Mouse (Mus musculus) fat pad, adult 2 months (tissue): ENCODE data around the gene Stac2.

ENCODE experiments used
- DNase-seq: peaks from one replicate; pipeline ENCODE4 v3.0.0-alpha.2; 2011; ENCODE audit warnings: low read depth, low spot score; ENCODE audit errors: extremely low read depth

Stac2 gene

DNA sequence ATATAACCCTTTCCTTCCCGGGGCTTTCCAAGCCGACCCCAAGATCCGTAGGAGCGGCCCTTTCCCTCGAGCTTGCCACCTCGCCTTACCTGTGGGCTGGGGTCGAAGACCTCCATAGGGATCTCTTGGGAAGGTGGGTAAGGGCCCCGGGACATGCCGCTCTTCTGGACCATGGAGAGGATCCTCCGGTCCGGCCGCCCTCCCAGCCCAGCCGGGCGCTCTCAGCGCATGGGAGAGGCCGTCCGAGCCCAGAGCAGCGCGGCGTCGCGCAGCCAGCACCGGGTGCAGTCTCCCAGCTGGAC lies 31.1 kb downstream of the Stac2 start:
- DNase-seq: no peak

DNA sequence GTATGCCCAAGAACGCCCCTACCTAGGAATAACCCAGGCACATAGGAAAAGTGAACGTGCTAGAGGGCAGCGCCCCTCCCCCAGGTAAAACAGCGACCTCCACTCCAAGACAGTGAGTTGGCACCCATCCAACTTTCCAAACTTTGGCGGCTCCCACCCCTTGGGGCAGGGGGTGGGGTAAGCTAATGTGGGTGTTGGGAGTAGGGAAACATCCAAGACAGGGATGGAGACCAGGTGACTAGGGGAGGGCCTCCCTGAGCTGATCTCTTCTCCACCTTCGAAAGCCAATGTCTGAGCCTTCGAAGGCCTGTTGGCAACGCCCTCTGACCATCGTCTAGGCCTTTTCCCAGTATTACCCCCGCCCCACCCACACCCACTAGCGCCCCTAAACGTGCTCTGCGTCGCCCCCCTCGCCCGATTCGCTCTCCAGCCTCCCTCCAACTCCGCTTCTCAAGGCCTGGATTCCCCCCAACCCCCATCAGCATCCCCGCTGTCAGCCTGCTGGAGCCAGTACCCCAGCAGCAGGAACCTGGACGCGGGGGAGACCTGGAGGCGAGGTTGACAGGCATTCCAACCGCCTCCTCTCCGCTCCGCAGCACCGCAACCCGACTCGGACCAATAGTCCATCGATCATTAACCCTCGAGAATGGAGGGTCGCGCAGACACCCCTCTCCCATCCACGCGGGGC lies 31.6 kb downstream of the Stac2 start:
- DNase-seq: no peak

DNA sequence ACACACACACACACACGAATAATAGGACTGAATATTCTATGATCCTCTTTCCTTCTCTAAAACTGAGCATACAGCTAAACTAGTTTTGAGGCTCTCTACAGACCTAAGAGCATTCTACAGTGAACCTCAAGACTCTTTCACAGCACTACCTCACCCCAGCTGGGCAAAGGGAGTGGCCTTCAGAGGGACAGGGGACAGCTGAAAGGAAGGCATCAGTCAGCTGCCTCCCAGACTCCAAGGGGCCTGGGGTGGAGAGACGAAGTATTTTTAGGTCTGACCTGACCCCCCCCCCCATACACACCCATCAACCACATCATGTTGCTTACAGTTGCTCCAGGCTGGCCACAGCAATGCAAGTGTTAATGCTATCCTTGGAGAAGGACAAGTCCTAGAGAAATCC lies 32.1 kb downstream of the Stac2 start:
- DNase-seq: no peak

DNA sequence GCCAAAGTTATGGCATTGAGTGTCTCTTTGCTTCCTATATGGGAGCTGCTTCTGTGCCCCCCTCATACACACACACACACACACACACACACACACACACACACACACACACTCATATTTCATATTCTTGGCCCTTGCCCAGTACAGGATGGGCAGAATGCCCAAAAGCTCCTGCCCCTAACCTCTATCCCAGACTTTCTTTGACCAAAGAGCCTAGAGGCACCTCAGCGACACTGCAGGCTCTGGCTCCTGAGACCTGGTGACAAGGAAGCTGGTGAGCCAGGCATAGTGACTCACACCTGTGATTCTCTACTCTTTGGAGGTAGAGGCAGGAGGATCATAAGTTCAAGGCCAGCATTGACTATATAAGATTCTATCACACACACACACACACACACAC lies 32.6 kb downstream of the Stac2 start:
- DNase-seq: no peak

DNA sequence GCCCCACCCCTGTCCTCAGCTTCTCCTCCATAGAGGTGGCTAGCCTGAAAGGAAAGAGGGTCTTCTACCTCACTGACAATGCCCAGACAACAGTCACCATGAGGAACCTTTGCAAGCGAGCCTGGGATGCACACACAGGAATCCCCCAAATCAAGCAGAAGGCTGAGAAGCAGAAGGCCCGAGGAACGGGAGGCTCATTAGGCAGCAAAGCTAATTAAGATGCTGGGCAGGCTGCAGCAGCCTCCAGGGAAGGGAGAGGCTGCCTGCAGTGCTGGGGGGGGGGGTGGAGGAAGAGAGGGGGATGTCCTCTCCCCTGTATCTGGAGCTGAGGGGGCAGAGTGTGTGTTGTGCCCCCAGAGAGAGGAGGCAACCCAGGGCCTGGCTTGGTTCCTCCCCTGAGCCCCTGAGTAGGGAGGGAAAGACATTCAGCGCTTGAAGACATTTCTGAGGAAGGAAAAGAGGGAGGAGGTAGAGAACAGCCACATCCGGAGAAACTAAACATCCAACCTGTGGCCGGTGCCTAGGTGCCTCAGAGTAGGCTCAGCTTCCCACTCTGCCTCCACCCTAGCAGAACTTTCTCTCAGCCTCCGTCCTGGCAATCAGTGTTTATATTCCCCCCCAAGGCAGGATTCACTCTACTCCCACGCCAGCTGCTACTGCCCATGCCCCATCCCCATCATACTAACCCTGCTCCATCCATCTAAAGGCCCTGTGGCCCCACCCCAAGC lies 33.2 kb downstream of the Stac2 start:
- DNase-seq: no peak

DNA sequence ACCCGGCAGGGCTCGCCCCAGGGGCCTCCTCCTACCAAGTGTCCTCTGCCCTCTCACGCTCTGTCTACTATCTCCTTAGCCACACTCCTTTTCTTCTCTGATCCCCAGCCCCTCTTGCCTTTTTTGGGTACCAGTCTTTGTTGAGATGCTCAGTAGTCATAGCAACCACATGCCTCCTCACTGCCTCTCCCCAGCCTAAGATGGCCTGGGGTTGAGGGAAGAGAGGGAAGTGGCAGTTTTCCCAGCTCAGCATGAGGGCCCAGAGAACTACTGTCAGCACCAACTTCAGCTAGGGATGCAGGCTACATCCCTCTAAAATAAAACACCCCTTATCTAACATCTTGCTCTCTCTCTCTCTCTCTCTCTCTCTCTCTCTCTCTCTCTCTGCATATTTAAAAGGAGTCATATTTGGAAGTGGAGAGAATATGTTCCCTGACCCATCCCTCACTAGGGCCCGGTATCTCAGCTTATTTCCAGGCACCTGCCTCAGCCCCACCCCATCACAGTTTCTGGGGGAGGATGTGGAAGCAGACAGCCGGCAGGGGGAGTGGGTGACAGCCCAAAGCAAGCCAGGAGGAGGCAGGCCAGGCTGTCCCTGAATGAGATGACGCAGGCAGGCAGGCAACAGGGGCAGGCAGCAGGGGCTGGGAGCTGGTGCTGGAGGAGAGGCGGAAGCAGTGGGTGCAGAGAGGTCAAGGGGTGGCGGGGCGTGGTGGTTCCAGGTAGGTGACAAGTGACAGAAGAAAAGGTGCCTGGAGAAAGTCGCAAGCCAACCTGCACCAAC lies 34.2 kb downstream of the Stac2 start:
- DNase-seq: no peak

DNA sequence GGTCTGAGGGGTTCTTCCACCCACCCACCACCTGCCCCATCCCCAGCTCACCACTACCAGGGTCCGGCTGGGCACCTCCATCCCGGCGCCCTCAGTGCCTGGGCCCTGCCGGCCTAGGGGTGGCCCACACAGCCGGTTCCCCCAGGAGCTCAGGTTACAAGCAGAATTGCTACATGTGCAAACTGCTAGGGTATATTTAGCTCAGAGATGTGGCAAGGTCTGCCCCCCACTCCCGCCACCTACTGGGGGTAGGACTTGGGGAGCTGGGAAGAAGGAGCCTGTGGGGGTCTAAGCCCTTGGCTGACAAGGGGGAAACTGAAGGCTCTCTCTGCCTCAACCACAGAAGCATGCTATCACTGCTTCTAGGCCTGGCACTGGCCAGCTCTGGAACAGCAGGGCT lies 35.0 kb downstream of the Stac2 start:
- no peak for DNase-seq

DNA sequence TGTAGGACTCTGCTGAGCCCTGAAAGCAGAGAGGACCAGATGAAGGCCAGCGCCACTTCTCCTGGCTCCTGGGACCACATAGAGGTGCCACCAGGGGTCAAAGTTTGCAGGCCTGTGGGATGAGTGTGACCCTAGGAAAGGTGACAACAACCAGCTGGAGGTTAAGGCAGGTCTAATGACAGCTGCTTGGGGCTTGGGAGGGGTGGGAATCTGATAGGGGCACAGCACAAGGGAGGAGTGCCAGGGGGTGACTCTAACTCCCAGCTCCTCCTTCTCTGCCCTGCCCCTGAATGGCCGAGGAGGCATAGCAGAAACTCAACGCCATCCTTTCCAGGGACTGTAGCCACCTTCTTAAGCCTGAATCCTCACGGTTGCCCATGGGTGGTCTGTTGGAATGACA lies 36.4 kb downstream of the Stac2 start:
- no peak for DNase-seq

DNA sequence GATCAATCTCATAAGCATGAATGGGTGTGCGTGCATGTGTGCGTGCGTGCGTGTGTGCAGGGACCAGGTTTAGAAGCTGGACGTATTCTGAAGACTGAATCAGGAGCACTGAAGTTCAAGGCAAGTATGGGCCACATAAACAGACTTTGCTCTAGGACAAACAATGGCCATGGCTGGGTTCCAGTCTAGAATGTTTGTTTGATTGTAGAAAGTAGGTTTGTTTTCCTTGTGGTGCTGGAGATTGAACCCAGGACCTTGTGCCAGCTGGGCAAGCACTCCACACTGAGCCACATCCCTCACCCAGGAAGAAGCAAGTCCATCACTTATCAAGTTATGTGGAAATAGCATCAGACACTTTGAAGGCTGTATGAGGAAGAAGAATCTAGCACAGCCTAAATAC lies 37.1 kb downstream of the Stac2 start:
- DNase-seq: no peak

DNA sequence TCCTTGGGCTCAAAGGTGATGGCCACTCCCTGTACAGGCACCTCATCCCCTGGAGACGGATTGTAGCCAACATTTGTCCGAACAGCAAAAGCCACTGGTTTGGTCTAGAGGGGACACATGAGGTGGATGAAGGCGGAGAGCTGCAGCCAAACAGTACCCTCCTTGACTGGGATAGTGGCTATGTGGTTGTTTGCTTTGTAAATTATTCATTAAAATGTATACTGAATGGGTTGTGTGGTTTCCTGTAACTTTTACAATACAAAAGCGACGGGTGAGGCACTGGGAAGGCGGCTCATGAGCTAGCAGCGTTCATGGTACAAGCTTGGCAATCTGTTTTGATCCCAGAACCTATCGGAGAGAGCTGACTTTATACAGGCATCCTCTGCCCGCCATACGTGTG lies 40.4 kb downstream of the Stac2 start:
- no peak for DNase-seq

DNA sequence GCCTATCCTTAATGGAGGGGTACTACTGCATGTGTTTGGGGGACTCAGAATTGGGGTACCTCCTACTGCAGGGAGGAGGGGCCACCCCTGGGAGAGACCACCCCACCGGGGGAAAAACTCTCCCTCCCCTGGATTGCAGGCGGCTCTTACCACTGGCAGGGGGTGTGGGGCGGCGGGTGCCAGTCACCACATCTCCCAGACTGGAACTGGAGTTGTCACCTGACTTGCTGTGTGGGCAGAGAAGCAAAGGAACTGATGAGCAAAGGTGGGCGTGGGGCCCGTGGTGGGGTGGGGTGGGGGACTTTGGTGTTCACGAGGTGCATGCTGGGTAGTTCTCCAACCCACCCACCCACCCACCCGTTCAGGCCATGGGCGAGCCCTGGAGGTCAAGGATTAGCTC lies 41.5 kb downstream of the Stac2 start:
- DNase-seq: no peak

DNA sequence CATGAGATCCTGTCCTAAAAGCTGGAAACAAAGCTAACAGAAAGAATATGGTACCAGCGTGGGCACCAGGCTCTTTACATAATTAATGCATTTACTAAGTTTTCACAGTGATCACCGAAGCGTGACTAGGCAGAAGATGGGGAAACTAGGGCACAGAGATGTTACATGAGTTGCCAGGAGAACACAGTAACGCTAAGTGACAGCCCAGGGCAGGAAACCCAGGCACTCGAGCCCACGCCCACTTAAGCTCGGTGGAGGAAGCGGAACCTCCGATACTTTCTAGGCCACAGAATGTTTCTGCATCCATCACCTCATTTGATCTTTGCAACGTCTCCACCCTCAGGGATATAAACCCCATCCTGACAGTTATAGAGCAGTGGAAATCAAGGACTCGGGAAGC lies 45.2 kb downstream of the Stac2 start:
- no peak for DNase-seq

DNA sequence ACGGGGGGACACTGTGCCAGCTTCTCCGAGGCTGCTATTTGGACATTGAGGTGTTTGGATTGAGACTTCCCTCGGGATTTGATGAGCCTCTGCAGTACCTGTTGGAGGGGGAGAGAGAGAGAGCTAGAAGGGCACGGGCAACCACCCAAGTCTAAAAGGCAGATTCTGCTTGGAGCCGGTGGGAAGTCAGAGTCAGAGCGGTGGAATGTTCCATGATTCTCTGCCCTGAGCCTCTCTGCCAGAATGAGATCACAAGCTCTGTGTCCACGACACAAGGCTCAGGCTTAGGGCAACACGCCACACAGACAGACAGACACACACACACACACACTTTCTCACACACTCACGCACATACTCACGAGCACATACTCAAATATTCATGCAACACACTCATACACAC lies 47.6 kb downstream of the Stac2 start:
- DNase-seq: no peak

DNA sequence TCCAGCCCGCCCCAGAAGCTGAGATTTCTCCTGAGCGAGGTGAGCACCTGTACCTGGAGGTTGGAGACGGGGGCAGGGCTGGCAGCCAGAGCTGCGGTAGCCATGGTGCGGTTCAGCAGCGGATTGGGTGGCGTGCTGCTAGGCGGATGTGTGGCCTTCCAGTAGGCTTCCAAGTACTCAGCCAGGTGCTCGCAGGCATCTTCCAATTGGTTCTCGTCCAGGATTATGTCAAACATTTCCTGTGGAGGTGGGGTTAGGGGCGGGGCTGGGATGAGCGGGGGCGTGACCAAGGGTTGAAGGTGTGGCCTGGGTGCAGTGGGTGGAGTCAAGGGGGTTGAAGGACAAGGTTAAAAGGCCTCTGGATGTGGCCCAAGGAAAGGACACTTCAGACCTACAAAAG lies 48.2 kb downstream of the Stac2 start:
- DNase-seq: no peak

DNA sequence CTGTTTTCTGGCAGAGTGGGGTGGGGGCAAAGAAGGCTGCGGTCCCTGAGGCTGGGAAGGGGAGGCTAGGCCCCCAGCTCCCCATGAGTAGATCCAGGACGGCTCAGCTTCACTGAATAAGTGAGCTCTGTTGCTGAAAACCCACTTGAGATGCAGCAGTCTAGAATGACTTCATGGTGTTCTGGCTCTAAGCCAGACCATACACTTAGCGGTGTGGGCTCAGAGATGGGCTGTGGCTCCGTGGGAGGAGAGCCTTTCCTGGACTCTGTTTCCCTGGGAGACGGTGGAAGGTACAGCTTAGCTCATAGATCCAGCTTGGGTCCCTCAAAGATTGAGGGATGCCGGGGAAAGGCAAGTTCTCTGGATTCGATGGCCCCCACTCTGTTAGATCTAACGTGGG lies 49.1 kb downstream of the Stac2 start:
- no peak for DNase-seq

DNA sequence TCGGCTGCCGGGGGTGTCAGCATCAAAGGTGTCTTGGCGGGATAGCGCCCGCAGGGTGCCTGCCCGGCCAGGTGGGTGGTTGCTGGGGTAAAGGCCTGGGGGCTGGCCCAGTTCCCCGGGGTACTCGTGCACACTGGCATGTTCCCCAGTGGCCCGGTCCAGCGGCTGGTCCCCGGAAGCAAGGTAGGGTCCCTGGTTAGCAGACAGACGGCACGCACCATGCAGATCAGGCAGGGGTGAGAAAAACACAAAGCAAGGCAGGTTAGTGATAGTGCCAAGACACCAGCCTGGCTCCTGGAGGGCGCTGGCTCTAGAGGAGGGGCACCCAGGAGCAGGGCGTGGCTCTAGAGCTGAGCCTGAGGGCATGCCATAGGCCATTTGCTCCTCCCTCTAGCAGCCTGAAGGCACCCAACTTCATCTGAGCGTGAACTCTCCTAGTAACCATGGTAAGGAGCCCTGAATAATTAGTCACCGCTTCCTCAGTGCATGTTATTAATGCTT lies 50.0 kb downstream of the Stac2 start:
- DNase-seq: no peak

DNA sequence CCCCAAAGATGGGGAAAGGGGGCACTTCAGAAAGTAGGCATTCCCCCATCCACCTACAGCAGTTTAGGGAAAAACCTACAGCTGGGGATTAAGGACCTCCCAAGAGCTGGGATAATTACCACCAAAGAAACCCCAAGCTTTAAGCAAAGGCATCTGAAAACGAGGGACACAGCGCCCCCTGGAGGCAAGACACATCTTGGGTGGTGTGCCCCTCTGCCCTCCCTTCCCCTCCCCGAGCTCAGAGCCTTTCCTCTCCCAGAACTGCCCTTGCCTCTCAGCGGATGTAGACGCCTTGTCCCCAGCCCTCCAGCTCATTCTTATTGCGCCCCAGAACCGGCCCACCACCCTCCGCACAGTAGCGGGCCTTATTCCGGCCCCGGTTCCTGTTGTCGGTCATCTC lies 50.6 kb downstream of the Stac2 start:
- DNase-seq: no peak

DNA sequence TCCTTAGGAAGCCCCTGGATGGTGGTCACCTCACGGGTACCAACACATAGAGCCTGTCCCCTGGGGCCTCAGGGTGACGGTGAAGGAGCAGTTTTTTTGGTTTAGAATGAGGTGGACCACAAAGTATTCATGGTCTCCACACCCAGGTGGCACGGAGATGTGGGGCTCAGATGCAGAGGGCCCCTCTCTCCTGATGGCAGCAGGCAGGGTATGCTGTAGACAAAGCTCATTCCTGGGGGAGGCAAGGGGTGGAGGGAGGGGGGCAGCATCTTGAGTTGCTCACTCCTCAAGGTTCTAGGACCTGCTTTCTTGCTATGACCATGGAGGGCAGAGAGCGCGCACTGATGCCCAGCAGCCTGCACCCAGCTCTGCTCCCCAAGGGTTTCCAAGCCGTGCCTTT lies 51.3 kb downstream of the Stac2 start:
- DNase-seq: no peak

DNA sequence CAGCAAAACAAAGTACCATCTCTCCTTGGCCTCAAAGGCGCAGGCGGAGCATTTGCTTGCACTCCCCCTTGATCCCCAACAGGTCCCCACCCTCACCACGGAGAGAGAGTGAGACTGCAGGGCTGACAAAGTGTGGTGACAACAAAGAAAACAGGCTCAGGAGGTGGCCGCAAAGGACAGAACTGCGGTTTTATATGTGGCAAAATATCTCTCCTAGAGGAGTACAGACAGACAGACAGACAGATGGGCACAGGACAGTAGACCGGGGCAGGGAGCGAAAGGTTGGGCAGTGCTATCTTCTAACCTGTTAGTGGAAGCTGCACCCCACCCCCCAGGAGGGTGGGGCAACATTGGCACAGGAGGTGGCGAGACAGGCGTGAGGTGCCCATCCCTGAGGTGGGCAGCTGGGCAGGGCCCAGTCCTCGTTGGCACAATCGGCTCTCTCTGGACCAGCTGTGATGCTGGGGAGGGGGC lies 51.9 kb downstream of the Stac2 start:
- DNase-seq: no peak

DNA sequence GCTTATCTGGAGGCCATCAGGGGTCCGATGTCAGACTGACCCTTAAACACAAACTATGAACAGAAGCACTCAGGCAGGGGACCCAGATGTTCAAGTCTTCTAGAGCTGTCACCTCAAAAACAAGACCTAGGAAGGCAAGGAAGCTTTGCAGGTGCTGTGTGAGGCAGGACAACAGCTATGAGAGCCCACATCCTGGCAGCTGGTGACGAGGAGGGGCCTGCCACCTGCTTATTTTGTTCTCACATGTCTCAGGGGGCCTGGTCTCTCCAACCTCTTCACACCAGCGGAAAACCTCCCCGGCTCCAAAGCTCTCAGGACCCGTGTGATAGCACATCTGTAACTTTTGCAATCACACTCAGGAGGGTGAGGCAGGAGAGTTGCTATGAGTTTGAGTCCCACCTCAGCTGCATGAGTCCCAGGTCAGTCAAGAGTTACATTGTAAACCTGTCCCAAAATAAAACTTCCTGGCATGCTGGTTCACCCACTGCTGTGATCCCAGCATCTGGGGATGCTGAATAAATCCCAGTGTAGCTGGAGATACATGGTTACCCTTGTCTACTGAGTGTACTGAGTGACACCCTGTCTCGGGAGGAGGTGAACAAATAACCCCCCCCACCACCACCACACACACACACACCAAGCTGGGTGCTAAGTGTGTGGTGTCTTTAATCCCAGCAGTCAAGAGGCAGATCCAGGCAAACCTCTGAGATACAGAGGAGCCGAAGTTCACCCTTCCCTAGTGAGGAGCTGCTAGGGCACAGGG lies 52.7 kb downstream of the Stac2 start:
- no peak for DNase-seq

DNA sequence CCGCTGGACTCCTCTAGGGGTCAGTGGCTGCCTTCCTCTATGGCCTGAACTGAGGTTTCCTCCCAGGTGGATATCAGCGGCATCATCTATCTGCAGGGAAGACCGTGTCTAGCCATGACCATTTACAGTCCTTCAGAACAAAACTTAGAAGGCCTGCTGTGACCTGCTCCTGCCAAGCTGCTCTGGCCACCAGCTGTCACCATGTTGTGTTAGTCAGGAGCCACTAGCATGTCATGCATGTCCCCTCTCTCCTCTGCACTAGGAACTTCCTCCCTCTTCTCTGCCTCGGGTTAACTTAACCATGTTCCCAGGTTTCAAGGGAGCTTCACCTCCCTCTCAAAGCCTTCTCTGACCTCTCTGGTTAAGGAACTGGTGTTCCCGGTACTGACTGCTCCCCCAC lies 53.5 kb downstream of the Stac2 start:
- no peak for DNase-seq
